Mouse (Mus musculus) bone marrow, adult 2 months (tissue): Measurements from ENCODE around the gene Gm49711.

Experiments used
- CTCF ChIP-seq: fragments of 200-500 bp; IDR thresholded peaks from 2 replicates; pipeline ENCODE4 v1.5.1; 2011; ENCODE audit warnings: low read length, control low read depth; ENCODE audit not compliant: control insufficient read depth, insufficient read depth
- POLR2A ChIP-seq: fragments of 200-500 bp; IDR thresholded peaks from 2 replicates; pipeline ENCODE4 v1.6.1; 2011; ENCODE audit warnings: low read depth, mild to moderate bottlenecking, control low read depth, low read length, borderline replicate concordance; ENCODE audit not compliant: control insufficient read depth

GRCm38 (mm10) chr16:92215599-92216390, 157.7 kb downstream of the Gm49711 start:
- TF ChIP-seq CTCF (no peak), POLR2A (no peak)
